Mouse (Mus musculus) left cerebral cortex, adult 11 months (tissue): ENCODE measurements around the gene Rexo5.
A peak's percentile ranks its signal among the peaks of the same experiment; 100 is the strongest.

ENCODE experiments used
- DNase-seq: peaks from one replicate; pipeline ENCODE4 v3.0.0; 2022; ENCODE audit warnings: low spot score

Gene Rexo5

DNA sequence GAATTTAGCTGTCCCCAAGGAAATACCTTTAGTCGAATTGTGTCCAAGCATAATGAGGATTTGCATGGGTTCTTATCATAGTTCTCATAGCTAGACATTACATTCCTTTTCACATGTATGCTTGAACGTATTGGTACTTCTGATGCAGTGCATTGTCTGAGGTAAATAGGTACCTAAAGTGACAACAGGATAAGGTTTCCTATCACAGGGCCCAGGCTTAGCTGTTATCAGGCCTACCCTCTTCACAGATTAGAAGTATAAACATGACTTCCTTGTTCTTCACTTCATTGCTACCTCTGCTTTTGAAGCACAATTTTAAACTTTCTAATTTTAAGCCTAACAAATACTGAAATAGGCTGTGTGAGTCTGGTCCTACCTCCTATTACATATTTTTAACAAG lies 51.7 kb downstream of the Rexo5 start:
- no peak for DNase-seq

DNA sequence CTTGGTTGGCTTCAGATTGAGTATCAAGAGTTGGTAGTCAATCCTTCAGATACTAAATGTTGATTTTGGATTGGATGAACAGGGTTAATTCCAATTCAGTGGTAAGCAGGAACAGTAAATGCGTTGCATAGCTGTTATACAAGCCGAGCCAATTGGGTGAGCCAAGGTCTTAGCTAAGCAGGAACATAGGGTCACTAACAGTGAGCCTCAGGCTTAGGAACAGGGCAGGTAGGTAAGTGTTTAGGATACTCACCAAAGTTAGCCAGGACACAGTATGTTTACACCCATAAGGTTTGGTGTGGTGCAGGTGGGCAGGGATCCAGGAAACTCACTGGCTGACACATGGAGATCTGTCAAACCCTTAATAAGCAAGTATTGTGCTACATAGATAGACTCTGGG lies 53.6 kb downstream of the Rexo5 start:
- no peak for DNase-seq

DNA sequence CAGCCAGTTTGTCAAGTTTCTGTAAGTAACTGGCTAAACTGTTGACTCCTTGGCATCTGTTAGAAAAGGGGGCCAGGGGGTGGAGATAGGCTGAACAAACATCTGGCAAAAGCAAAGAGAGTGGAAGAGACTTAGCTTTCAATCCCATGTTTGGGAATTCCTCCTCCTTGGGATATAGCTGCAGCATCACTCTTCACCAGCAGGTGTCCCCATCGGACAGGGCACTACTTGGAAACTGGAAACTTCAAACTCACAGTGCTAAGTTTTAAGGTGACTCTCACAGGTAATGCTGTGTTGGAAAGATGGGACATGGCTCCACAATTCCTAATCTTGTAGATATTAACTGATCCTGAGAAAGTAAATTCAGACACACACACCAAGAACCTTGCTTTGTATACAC lies 55.3 kb downstream of the Rexo5 start:
- DNase-seq, result peak; percentile 56

DNA sequence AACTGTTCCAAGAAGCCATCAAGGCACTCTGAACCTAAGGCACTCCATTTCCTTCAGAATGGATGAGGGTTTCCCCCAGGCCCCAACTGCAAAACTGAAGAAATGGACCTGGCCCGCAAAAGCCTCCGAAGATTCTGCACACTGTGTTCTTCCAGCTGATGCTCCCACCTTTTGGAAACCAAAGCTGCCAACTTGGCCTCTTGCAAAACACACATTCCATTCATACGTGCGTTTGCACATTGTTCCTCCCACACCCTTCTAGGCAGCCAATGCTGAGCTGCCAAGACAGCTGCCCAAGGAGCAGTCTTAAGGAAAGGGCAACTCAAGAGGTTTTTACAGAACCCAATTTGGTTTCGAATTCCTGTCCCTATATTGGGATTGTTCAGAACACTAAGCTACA lies 56.9 kb downstream of the Rexo5 start:
- no peak for DNase-seq

DNA sequence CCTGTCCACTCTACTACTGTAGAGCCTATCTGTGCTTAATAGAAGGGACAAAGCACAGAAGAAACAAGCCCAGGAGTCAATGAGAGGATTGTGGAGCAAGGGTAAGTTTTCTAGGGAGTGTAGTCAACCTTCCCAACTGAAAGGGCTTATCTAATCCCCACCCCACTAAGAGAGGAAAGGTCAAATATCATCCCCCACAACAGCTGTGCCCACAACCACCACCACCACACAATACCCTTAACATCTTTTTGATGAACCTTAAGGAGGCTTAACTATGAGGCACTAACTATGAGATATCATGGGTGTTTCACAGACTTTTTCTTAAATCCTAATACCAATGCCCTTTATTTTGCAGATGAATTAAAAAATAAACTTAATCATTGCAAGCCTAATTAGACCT lies 58.7 kb downstream of the Rexo5 start:
- DNase-seq, result no peak

DNA sequence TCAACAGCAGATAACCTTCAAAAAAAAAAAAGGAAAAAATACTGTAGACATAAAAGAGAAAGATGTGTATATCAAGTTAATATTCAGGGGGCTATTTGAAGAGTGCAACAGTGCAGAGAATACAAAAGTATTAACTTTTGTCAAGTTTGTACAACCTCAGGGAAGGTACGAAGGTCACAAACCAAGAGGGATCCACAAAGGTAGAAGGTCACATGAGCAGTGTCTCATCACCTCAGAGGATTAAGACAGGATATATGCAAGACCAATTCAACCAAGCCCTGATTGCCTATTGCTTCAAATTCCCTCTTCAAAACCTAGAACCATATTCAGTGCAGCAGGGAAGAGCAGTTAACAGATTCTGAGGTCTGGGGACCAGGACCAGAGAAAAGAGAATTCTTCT lies 59.4 kb downstream of the Rexo5 start:
- DNase-seq, result no peak

DNA sequence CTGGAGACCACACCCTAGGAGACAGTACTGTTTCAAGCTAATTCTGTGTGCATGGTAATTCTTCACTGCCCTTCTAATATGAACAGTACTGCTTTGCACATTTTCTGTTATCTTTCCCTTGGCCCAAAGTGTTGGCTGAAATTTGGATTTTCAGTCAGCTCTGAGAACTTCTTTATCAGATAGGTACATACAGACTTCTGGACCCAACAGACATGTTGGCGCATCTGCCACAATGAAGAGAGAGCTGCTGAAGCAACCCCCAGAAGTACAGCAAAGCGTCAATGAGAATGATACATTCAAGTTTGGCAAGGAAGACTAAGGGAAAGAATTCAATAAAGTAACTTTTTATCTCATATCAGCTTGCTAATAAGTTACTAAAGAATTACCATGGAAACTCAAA lies 60.6 kb downstream of the Rexo5 start:
- no peak for DNase-seq

DNA sequence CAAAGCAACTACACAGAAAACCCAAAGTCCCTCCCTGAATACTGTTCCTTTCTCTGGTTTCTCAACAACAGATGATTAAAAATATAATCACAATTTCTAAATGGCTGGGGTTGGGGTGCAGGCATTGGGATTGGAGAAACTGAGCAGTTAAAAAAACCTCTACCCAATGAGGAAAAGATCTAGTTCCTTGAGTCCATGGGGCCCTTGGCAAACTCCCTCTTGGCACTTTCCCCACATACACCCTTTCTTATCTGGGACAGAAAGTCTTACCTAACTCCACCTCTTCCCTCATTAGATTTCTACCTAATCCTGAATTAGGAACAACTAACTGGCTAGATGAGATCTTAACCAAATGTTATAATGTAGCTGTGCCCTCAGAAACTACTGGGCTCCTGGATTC lies 61.2 kb downstream of the Rexo5 start:
- no peak for DNase-seq

DNA sequence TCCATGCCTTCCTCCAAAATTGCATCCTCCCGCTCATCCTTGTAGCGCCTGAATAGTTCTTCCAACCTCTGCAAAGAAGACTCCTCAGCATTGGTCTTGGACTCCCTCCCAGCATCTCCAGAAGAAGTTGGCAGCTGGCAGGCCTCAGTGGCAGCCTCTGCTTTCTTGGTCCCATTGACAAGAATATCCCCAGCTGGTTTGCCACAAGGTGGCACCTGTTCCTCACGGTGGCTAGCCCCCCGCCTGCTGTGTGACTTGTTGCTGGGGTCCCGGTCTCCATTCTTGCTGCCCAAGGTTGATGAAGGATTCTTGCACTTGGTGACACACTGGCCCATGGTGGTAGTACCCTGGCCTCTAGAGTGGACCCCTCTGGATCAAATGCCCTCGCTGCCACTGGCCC lies 65.7 kb downstream of the Rexo5 start:
- DNase-seq, result no peak

DNA sequence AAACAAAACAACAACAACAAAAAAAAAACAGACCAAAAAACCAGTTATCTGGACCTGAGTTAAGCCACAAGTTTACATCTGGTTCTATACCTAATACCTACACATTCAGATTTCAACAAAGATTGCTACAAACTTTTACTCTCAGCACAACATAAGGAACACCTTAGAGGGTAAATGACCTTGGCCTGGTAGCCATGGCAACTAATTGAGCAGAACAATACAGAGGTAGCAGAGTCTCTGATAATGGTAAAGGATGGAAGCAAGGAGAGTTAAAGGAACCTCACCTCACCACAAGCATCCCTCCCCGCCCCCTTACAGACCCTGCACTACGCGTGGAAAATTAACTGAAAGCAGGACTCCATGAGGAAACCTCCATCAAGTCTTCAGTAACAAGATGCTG lies 66.3 kb downstream of the Rexo5 start:
- DNase-seq, result no peak

DNA sequence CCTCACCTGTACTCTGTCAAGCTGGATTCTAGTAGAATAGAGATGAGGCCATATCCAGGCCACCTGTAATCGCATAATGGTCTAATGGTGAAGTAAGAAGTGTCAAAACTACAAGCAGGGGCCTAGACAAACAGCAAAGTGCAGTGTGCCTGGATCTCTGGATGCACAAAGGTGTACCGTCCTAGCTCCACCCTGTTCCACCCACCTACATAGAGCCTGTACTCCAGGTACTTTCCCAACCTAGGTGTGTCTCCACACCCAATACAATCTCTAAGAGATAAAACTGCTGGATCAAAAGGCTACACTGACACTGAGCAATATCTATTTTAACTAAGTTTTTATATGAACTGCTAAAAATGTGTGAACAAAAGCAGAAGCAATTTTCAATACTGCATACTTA lies 66.7 kb downstream of the Rexo5 start:
- no peak for DNase-seq

DNA sequence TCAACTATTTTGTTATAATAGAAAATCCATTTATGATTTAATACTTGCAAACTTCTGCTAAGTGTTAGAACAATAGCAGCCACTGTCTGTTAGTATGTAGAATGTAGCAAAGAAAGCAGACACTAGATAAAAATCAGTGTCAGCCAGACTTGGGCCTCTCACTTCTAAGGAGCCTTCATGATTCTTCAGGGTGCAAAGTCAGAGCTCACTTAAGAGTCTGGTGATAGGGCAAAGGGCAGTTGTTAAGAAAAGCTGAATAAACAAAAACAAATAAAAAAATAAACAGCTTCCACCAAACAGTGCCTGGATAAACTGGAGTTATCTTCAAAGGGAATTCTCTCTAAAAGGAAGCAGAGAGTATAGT lies 67.1 kb downstream of the Rexo5 start:
- no peak for DNase-seq

DNA sequence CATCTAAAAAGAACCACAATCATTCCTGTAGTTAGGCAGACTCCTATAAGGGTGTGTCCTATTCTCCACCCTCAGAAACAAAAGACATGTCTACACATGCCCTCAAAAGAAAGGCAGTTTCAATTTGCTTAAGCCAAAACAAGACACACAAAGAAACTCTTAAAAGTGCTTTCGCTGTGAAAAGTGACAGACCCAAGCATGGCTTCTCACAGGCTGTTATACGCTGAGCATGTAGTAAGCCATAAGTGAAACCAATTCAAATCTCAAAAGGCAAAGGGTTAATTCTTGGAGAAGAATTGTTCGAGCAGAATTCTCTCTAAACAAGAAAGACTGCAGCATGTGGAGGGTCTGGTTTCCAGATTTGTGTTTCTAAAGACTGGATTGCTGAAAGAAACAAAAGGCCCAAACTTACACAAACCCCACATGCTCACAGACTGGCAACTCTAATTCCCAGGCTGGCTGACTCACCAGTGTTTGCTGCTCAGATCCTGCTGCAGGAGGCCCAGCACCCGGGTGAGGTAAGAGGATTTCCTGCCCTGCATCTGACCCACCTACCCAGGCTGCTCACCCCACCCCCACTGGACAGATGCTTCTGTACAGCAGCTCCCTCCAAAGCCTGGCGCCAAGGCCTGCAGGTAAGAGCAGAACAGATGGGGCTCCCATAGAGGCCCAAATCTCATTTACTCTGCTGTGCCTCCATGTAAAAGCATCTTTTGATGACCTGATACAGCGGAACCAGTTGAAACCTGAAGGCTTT lies 67.7 kb downstream of the Rexo5 start:
- no peak for DNase-seq

DNA sequence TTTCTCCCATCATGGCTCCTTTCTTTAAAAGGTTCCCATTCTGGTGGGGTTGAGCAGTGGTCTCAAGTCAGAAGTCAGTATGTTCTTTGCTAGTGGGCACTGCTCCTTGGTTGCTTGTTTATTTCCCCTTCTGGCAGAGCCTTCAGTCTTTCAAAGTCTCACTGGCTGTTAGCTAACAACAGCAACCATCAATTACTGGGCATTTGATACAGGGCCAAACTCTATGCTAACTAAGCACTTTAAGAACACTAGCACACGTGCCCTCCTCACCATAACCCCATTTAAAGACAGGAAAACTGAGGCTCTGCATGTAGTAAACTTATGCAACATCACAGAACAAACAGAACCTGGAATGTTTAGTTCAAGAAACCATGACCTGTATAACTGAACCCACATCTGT lies 68.4 kb downstream of the Rexo5 start:
- DNase-seq, result no peak

DNA sequence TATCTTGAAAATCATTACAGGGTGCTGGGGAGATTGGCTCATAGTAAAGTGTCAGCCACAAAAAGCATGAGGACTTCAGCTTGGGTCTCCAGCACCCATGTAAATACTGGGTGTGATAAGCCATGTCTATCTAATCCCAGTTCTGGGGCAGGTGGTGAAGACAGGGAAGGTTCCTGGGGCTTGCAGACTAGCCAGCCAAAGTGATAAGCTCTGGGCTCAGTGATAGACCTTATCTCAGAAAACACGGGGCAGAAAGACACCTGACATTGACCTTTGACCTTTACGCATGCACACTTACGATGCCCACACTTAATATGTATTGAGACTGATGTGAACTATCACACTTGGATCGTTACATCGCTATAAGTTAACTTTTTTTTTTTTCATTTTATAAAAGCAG lies 70.7 kb downstream of the Rexo5 start:
- no peak for DNase-seq

DNA sequence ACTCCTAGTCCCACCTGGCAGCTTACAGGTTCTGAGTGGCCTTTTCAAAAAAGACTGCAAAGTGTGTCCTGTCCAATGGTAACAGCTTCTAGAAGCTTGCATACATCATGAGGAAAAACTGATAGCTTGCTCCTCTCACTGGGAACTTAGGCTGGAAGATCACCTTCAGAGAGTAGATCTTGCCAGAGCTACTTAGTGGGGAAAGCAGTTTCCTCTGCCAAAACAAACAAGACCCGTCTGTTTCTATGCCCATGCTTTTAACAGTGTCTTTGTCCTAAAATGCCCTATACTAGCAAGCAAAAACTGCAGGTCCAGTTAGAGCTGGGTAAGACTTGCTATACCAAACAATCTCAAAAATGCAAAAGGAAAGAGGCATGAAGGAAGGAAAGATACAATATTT lies 72.3 kb downstream of the Rexo5 start:
- no peak for DNase-seq

DNA sequence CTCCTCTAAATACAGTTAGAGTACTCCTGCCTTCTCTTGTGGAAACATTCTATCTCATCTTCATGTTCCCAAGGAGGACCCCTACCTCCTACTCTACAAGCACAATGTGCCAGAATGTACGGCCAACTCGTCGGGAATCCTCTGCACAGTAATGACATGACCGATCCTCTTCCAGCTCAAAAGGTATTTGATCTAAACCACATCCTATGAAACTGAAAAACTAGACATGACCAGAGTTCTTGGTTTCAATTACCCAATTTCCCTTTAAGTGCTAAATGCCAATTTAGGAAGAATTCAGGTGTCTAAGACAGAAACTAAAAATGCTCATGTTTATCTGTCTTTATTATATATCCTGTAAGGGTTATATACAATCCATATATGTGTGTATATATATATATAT lies 78.4 kb downstream of the Rexo5 start:
- no peak for DNase-seq

DNA sequence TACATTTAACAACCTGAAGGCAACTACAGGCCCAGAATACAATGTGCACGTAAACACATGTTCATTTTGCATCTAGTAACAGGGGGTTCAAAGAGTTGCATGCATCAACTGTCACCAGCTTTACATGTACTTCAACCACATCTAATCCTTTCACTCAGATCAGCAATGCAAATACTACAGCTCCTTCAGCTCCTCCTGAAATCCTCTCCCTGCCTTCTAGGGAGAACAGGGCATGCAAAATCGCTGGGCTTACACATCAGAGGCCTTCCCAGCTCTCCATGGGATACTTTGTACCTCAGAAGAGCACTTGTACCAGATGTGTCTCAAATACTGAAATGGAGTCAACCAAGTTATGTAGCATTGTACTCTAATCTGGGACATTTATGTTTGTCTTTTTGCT lies 79.2 kb downstream of the Rexo5 start:
- DNase-seq, result no peak

DNA sequence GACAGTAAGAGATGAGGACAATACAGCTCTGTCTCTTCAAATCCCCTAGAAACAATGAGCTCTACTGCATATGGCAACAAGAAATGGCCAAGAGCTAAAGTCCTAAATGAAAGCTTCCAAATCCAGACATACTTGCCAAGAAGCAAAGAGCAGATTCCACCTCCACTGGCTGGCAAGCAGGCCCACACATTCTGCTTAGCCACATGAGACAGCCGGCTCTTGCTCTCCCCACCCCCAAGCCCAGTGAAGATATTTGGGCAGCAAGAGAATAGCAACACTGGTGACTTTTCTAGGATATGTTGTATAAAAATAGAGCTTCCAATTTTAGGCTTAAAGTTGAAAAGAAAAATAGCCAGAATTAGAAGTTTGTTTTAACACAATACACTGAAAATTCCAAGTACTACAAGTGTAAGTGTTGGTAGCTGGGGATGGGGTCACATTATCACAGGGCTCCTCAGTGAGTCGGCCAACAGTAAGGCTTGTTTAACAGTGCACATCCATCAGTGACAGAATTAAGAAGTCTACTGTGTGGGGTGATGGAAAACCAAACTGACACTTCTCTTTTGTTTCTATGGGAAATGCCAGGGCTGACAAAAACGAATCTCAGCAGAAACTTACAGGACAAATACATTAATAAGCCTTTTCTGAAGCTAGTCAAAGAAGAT lies 82.1 kb downstream of the Rexo5 start:
- peak; percentile 65 for DNase-seq

DNA sequence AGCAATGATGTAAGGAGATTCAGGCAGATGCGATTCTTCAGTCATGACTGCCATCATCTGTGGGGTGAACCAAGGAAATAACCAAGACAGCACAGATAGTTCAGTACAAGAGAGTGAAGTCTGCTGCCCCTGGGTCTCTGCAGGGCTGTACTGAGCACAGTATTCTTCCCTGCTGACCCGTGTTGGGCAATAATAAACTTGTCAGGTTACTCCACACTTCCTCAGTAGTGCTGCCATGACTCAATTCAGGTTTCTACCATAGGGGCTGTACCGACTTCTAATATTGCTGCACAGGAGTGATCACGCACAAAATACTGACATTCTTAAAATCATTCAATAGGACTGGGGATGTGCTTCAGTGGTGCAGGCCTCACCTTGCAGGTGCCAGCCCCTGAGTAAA lies 85.4 kb downstream of the Rexo5 start:
- no peak for DNase-seq

DNA sequence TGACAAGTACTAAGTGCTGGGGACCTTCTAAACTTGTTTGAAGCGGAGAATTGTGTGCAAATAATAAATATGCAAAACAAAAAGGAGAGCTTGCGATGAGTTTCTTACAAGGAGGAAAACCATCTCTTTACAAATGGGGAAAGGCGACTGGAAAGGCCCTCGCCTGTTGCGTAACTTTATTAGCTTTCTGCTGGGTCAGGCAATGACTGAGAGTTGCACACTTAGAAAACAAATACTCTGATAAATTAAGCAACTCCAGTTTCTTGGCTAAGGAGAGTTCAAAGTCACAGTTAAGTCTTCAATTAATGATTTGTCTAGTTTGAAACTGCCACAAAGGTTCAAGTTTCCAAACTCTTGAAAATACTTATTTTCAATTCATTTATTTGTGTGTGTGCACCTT lies 86.5 kb downstream of the Rexo5 start:
- no peak for DNase-seq

DNA sequence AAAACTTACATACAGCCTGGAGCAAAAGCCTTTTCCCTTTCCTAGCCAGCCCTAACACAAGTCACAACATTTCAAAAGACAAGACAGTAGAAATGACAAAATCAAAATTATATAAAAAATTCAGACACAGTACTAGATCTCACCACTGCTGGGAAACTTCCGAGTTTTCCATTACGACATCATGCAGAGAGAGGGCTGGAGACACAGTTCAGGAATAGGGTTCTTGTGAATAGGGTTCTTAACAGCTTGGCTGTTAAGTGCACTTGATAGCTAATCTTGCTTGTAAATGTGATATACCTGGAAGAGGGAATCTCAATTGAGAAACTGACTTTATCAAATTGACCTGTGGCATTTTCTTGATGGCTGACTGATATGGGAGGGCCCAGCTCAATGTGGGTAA lies 87.4 kb downstream of the Rexo5 start:
- no peak for DNase-seq

DNA sequence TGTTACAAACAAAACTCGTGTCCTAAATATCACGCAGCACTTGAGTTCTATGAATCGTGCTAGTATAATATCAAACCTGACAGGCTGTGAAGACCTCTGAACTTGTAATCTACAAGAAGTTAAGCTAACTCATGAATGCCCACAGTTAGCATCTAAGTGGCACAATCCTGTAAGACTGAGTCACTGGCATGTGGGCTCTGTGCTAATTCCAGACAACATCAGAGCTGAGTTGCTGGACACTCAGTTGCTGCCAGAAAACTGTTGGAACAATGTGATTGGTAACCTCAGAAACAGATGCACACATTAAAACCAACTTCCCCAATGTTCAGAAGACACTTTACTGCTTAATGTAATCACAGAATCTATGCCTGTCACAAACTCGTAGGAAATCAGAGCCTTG lies 94.1 kb downstream of the Rexo5 start:
- no peak for DNase-seq

DNA sequence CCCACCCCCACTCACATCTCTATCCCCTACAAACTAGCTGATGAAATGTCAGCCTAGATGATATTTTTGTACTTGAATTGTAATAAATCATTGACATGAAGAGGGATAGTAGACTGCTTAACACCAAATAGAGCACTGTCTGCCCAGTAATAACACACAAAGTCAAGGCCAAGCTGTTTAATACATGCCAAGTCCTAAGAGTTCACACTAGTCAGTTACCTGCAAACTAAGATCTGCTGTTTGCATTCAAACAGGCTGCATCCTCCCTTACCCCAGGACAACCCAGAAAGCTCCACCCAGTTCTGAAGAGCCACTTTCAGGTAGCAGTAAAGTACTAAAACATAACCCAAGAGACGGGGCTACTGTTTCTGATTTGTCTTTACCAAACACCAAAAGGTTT lies 98.4 kb downstream of the Rexo5 start:
- DNase-seq, result no peak
